Mouse (Mus musculus): ENCODE results near the gene Gm44965.
A peak's percentile ranks its signal among the peaks of the same experiment; 100 is the strongest.
"Not testable (repeated sequence)": the region's sequence is repeated elsewhere in the genome, so short reads cannot be mapped to it uniquely, and the experiment has no call there.

Gm44965 gene

GRCm38 (mm10) chr6:48579215-48579648 is 14.5 kb upstream of the Gm44965 start:
- no peak for DNase-seq (ENCODE audit: low spot score)

DNA sequence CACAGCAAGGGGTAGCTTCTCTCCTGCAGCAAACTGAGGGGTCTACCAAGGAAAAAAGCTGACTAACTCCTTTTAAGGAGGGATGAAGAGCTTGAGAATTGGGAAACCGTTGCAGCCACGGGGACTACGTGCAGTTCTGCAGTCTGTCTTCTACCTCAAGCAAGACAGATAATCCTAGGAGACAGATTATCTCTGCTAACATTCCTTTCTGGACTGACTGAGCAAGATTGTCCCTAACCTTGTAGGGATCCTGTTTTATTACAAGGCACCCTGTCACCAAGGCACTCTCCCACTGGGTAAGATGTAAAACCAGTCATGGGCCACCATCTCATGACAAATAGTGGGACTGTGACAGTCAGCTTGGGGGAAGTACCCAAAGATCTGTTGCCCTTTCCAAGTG is 12.5 kb upstream of the Gm44965 start:
- DNase-seq (ENCODE audit: low spot score) = no peak

DNA sequence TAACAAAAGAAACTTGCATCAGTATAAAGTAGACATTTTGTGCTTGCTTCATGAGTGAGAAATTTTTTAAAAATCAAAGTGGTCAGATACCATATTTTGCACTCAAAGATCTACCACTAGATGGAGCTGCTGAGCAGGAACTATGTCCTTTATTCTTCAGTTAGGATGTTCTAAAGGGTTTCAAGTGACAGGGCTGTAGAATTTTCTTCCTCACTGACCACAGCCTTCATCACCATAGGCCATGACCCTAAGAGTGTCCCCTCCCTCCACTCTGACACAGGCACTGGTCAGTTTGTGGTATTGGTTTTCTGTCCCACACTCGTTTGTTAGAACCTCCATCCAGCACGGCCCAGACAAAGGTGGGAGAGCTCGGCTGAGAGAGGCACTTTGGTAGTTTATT is 11.7 kb upstream of the Gm44965 start:
- DNase-seq (ENCODE audit: low spot score) = no peak

DNA sequence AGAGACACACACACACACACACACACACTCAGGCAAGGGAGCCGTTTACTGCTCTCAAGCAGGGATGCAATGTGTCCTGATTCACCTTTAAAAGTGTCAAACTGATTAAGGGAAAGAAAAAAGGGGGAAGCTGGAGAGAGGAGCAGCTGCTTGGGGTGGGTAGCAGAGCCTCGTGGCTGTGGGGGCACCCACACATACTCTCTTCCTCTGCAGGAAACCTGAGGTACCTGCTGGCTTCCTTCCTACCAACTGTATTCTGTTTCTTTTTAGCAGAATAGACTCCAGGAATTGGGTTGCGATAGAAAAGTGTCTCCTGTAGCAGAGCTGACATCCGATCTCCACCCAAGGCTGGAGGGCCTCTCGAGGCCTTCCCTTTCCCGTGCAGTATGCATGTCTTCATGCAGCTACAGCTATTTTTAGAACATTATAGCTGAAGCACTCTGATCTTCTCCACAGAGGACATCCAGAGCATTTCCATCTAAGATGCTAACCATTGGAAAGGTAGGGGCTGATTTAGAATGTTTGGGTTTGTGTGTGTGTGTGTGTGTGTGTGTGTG is 4.5 kb upstream of the Gm44965 start, which contains the start of gene Gm45021:
Gm45021 (plus strand) TSS at position 417 of the 557 bp plus-strand sequence.
- no peak for DNase-seq (ENCODE audit: low spot score)

DNA sequence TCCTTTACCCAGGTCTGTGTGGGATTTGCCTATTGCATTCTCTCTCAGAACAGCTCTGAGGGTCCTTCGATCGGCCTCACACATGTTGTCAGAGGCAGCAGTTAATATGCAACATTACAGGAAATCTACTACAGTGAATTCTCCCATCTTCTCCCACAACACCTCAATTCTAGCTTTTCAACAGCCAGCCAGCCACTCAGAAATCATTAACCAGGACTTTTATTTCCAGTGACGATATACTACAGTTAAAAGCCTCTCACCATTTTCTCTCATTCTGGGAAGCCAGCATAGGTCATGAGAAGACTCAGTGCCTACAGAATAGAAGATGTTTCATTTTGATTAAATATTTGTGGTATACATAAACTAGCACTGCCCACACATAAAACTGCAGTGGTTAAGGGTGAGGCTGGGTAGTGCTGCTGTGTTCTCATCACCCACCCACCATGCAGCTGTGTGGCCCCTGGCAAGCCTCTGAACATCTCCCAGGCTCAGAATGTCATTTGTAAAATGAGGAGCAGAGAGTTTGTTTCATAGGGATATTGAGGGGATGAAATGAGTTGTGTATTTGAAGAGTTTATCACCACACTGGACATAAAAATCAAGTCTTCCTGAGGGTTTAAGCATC is 2.4 kb upstream of the Gm44965 start:
- no peak for DNase-seq (ENCODE audit: low spot score)

- no peak for DNase-seq (ENCODE audit: low spot score)
Observed at GRCm38 (mm10) chr6:48591871-48592270, 1.9 kb upstream of the Gm44965 start.

DNA sequence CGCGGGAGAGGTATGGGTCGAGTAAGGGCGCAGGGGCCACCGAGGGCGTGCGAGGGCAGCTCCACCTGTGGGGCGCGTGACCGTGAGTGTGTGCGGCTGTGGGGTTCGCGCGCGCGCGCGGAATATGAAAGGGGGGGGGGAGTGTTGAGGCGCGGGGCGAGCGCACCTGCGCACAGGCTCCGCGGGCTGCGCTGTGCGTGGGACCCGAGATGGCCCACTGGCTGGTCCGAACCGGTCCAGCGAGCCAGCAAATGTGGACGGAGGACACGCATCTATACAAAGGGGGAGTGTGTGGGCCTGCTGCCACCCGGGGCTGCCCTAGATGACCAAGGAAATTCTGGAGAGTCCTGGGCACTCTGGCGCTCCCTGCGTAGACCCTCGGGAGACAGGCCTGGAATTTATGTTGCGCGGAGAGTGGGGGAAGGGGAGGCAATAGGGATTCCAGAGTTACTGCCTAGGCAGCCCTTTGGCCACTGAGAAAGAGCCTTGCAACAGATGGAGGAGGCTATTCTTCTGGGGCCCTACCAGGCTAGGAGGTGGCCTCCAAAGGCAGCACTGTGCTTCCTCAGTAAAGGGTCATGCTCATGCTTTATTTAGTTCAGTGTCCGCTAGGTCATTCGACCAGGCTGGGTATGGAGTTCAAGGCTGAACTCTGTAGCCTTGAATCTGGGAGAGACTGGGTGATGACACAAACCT is 450 bp downstream of the Gm44965 start:
- no peak for DNase-seq (ENCODE audit: low spot score)

- no peak for DNase-seq (ENCODE audit: low spot score)
Observed at GRCm38 (mm10) chr6:48595278-48595677, 1.5 kb downstream of the Gm44965 start.

- no peak for DNase-seq (ENCODE audit: low spot score)
Observed at GRCm38 (mm10) chr6:48596545-48597232, 2.9 kb downstream of the Gm44965 start.

GRCm38 (mm10) chr6:48597233-48597625 is 3.5 kb downstream of the Gm44965 start:
- no peak for DNase-seq (ENCODE audit: low spot score)

GRCm38 (mm10) chr6:48600594-48600993 is 6.9 kb downstream of the Gm44965 start:
- no peak for DNase-seq (ENCODE audit: low spot score)

DNA sequence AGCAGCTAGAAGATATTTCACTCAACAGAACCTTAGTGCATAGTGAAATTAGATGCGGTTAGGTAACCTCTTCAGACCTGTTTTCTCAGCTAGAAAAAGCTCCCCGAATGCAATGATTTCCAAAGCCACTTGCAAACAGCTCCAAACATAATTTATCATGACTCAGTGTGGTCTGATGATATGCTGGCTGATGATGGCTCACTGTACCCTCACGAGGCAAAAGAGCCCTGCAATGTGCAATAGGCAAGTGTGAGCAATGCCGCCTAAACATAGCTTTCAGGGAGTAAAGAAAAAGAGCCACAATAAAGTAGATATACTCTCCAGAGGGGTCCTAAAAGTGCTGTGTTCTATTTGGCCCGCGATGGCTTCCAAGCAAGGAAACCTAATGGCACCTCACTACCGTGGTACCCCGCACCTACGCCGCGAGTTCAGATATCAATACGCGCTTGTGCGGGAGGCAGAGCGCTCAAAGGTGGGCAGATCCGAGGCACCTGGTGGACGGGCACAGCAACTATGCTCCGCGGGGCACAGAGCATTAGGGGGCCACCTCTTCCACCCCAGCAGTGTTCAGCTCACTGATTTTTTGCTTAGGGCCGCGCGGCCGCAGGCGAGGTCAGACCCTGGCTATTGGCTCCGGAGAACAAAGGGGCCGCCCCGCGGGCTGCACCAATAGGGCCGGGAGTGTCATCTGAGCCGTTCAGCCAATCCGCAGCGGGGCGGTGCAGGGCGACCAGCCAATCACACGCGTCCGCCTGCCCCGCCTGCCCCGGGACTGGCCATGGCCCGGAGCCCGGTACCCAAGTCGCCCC is 7.7 kb downstream of the Gm44965 start, which contains the start of gene Zfp775:
Zfp775 (plus strand) TSS at position 793 of the 809 bp plus-strand sequence.
- peak; percentile 97 for DNase-seq (ENCODE audit: low spot score)

- no peak for DNase-seq (ENCODE audit: low spot score)
Observed at GRCm38 (mm10) chr6:48602080-48602741, 8.5 kb downstream of the Gm44965 start.

DNA sequence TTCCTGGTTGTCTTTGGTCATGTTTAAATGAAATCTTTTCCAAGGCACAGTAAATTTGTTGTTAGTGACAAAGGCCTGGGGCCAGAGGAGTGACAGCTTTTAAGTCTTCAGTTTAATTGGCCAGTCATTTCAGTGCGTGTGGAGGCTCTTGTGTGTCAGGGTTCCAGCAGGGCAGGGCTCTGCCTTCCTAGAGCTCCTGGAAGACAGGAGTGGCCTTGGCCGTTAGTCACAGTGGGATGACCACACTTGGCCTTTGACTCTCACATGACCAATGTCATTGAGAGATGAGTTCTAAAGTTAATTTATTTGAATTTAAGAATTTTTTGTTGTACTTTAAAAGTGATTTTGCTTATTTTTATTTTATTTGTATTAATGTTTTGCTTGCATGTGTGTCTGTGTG is 14.4 kb downstream of the Gm44965 start:
- no peak for DNase-seq (ENCODE audit: low spot score)

- DNase-seq (ENCODE audit: low spot score) = no peak
Observed at GRCm38 (mm10) chr6:48609512-48609911, 15.8 kb downstream of the Gm44965 start.

DNA sequence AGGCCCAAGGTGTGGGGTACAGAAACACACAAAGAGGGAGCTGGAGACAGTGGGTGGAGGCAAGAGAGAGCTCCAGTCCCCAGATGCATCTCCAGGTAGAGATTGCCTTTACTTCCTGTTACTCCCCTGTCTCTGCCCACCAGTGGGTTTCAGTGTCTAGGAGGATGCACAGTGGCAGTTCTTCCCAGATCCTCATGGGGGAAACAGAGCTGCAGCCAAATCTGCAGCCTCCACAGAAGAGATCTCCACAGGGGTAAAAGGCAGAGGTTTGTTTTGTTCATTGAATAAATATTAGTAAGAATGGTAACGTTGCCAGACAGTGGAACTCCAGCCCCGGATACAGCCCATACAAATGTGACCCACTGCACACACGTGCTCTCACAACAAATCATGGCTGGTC is 16.9 kb downstream of the Gm44965 start:
- DNase-seq (ENCODE audit: low spot score) = no peak

DNA sequence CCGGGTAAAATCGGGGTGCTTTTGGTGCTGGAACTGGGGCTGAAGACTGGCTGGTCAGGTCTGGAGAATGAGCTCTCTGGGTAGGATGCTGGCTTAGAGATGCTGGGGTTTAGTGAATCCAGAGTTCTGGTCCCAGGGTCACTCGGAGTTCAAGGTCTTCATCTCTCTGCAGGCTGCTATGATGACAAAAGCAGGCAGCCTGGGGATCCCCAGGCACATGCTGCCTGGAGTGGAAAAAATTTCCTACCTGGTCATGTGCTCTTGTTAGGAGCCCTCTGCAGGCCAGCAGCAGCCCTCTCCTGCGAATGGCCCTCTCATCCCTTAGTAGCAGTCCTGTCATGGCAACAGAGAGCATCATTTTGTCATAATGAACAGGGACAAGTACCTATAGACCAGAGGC is 19.7 kb downstream of the Gm44965 start:
- DNase-seq (ENCODE audit: low spot score) = no peak

DNA sequence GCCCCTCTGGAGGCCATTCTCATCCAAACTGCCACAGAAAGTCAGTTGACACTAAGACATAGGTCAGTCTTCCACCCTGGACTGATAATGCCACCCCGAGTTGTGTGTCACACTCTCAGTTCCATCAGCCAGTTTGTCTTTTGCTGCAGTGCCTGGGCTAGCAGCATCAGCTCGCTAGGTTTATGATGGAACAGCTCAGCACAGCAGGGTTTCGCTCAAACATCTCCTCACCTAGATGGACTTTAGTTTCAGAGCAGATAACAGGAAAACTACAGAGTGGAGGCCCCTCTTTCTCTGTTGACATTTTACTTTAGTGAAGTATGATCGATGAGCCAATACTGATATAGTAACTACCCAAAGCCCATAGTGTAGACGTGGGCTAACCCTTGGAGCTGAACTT is 21.0 kb downstream of the Gm44965 start:
- no peak for DNase-seq (ENCODE audit: low spot score)

DNA sequence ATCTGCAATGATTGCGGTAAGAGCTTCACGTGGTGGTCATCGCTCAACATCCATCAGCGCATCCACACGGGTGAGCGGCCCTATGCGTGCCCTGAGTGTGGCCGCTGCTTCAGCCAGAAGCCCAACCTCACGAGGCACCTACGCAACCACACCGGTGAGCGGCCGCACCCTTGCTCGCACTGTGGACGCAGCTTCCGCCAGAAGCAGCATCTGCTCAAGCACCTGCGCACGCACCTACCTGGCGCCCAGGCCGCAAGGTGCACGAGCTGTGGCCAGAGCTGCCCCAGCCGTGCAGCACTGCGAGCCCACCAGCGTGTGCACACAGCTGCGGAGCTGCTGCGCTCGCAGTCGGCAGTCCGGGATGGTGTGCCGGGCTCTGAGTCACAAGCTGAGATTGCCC is 26.3 kb downstream of the Gm44965 start:
- no peak for DNase-seq (ENCODE audit: low spot score)

DNA sequence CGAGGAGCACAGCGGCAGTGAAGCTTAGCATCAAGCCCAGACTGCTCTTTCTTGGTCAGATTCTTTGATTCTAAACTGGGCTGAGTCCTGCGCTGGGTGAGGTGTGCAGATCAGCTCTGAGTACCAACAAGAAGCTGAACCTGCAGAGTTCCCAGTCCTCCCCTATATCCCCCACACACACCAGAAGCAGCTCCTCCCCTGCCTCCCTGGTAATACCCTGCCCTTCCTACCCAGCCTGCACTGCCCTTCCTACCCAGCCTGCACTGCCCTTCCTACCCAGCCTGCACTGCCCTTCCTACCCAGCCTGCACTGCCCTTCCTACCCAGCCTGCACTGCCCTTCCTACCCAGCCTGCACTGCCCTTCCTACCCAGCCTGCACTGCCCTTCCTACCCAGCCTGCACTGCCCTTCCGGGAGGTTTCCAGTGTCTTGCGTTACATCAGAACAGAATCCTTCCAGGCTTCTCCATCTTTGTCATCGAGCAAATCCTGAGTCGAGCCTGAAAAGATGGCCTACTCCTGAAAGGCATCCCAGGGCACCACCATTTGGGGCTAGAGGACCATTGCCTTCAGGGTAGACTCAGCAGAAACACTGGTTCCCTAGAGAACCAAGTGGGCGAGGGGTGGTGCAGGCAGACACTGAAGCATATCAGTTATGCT is 28.6 kb downstream of the Gm44965 start:
- not testable (repeated sequence) for DNase-seq (ENCODE audit: low spot score)

GRCm38 (mm10) chr6:48623460-48623859 is 29.7 kb downstream of the Gm44965 start:
- DNase-seq (ENCODE audit: low spot score) = no peak
